23 mouse cellular contexts compared by ENCODE assay signal in genomic region chr12:90283022-90283421, GRCm38 (mm10).
"Had no signal": no experiment of that assay in that cellular context is flagged by ENCODE, and none has a peak within 500 bp of the region (broad histone marks: within the 10 kb centered on the region; RNA-seq: fewer than 3 reads in every experiment).

No protein-coding gene starts in this region.

- ATAC-seq: liver, embryonic 12.5 days; midbrain, embryonic 15.5 days had no signal

- H3K9ac ChIP-seq: limb, embryonic 13.5 days; liver, embryonic 12.5 days; liver, embryonic 15.5 days; lung, embryonic 15.5 days; midbrain, embryonic 15.5 days; neural tube, embryonic 12.5 days; neural tube, embryonic 15.5 days; stomach, embryonic 15.5 days had no signal

- DNase-seq: kidney, postnatal 25 days; layer of hippocampus, adult 9-11 months; liver; lung, adult 18-20 months; lung, postnatal 10 days; lung, postnatal 36 days; right cerebral cortex, adult 18-20 months; right cerebral cortex, postnatal 14 days; spleen, adult 18-20 months; thymus, postnatal 25 days had no signal

- H3K9me3 ChIP-seq: limb, embryonic 10.5 days; limb, embryonic 13.5 days; liver, embryonic 12.5 days; liver, embryonic 15.5 days; lung, embryonic 15.5 days; megakaryocyte, embryonic 14.5 days; midbrain, embryonic 15.5 days; neural tube, embryonic 12.5 days; neural tube, embryonic 15.5 days; stomach, embryonic 15.5 days had no signal

- H3K36me3 ChIP-seq: limb, embryonic 10.5 days; limb, embryonic 13.5 days; liver, embryonic 12.5 days; liver, embryonic 15.5 days; lung, embryonic 15.5 days; midbrain, embryonic 15.5 days; neural tube, embryonic 12.5 days; neural tube, embryonic 15.5 days; stomach, embryonic 15.5 days had no signal

- H3K4me3 ChIP-seq: layer of hippocampus, adult 2 months; limb, embryonic 10.5 days; limb, embryonic 13.5 days; liver, embryonic 12.5 days; liver, embryonic 15.5 days; lung, embryonic 15.5 days; megakaryocyte, embryonic 14.5 days; midbrain, embryonic 15.5 days; neural tube, embryonic 12.5 days; neural tube, embryonic 15.5 days; stomach, embryonic 15.5 days had no signal

- H3K4me2 ChIP-seq: limb, embryonic 13.5 days; liver, embryonic 12.5 days; liver, embryonic 15.5 days; lung, embryonic 15.5 days; midbrain, embryonic 11.5 days; midbrain, embryonic 15.5 days; neural tube, embryonic 12.5 days; neural tube, embryonic 15.5 days; stomach, embryonic 15.5 days had no signal

- H3K27ac ChIP-seq: kidney, postnatal 0 days; layer of hippocampus, adult 2 months; limb, embryonic 10.5 days; limb, embryonic 13.5 days; liver, embryonic 12.5 days; liver, embryonic 15.5 days; lung, embryonic 15.5 days; midbrain, embryonic 15.5 days; neural tube, embryonic 12.5 days; neural tube, embryonic 15.5 days; stomach, embryonic 15.5 days had no signal

- H3K27me3 ChIP-seq: limb, embryonic 13.5 days; liver, embryonic 12.5 days; liver, embryonic 15.5 days; lung, embryonic 15.5 days; megakaryocyte, embryonic 14.5 days; midbrain, embryonic 15.5 days; neural tube, embryonic 12.5 days; neural tube, embryonic 15.5 days; stomach, embryonic 15.5 days had no signal

- H3K4me1 ChIP-seq: limb, embryonic 10.5 days; limb, embryonic 13.5 days; liver, embryonic 12.5 days; liver, embryonic 15.5 days; lung, embryonic 15.5 days; megakaryocyte, embryonic 14.5 days; midbrain, embryonic 15.5 days; neural tube, embryonic 12.5 days; stomach, embryonic 15.5 days had no signal
